Mouse (Mus musculus) forebrain, embryonic 16.5 days (tissue): ENCODE measurements around the gene Hnrnpll. TPM values are rescaled to one million over a fixed set of nuclear protein-coding genes. Genes with fewer than 3 reads are reported as not detected.

Source experiments
- ATAC-seq: fragments of 200-750 bp; cut with Nextera tagmentation; 2 replicates; pipeline ENCODE4 v1.8.0; 2017; ENCODE audit warnings: mild to moderate bottlenecking, moderate library complexity
- H3K27ac ChIP-seq: fragments of 300-500 bp; sonication (generic); 2 replicates; pipeline ENCODE4 v1.5.1; 2014; ENCODE audit warnings: low read length, control low read depth
- H3K27me3 ChIP-seq: fragments of 300-500 bp; sonication (generic); replicated peaks from 2 replicates; pipeline ENCODE4 v1.6.1; 2014; ENCODE audit warnings: low read length; ENCODE audit not compliant: control insufficient read depth, insufficient read depth
- H3K36me3 ChIP-seq: fragments of 300-500 bp; sonication (generic); 2 replicates; pipeline ENCODE4 v1.6.1; 2014; ENCODE audit not compliant: control insufficient read depth, insufficient read depth
- H3K4me1 ChIP-seq: fragments of 300-500 bp; sonication (generic); replicated peaks from 2 replicates; pipeline ENCODE4 v1.6.1; 2014; ENCODE audit warnings: low read length; ENCODE audit not compliant: control insufficient read depth, insufficient read depth
- H3K4me2 ChIP-seq: fragments of 300-500 bp; sonication (generic); 2 replicates; pipeline ENCODE4 v1.6.1; 2014; ENCODE audit warnings: mild to moderate bottlenecking, low read length, control low read depth
- H3K4me3 ChIP-seq: fragments of 300-500 bp; sonication (generic); replicated peaks from 2 replicates; pipeline ENCODE4 v1.5.1; 2014; ENCODE audit warnings: mild to moderate bottlenecking, low read length, control low read depth
- H3K9ac ChIP-seq: fragments of 300-500 bp; sonication (generic); replicated peaks from 2 replicates; pipeline ENCODE4 v1.6.1; 2014; ENCODE audit warnings: low read depth, low read length, control low read depth
- H3K9me3 ChIP-seq: fragments of 300-500 bp; sonication (generic); 2 replicates; pipeline ENCODE4 v1.6.1; 2016; ENCODE audit warnings: low read length; ENCODE audit not compliant: control insufficient read depth
- WGBS: fragments of 180-500 bp; shearing (Covaris S2); extraction: QIAGEN DNeasy Blood & Tissue Kit; methylation state at CpG from one replicate; pipeline ENCODE4 v1.1.7; 2014; 5-methylcytosine and 5-hydroxymethylcytosine counted together
- polyA plus RNA-seq: library from polyadenylated mRNA; unstranded; fragments of >200 nt; fragmentation: Nextera tagmentation; extraction: Ambion mirVana; gene quantifications from 2 replicates; pipeline ENCODE4 v1.2.1, GENCODE M21; 2015

Gene Hnrnpll
- polyA plus RNA-seq, 1 experiment from 2014 or later, result 66.6 TPM

DNA sequence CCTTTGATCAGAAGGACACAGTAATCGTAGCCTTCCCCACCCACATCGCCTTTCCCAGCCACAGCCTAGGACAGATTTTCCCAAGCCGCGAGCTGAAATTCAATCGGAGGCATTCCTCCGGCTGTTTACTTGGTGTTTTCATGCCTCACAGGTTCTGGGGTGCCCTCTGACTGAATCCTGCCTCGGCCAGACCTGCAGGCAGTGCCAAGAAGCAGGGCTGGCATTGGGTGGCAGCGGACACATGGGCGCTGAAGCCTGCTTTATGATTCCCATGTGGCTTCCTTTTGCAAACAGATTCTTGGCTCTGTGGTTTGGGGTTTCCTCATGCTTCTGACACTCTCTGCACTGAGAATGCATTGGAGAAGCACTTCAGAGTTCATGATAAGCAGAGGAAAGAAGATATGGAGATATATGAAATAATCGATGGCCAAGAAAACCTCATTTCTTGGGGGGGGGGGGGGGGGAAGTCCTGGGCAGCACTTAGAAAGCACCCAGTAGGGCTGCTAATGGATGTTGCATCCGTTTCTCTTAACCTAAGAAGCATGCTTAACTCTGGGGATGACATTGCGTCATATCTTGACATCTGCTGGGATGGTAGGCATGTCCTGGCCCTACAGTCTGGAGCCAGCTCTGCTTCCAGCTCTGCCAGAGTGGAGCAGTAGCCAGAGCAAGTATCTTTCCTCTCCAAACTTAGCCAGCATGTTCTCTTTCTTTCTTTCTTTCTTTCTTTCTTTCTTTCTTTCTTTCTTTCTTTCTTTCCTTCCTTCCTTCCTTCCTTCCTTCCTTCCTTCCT lies 70.8 kb downstream of the Hnrnpll start:
- H3K4me3 ChIP-seq, result no peak overlapping the region
- no peaks in the 10 kb centered on the region for H3K9me3 ChIP-seq
- WGBS, result 69% methylated on average over 12 of the region's 12 CpGs
- H3K27me3 ChIP-seq, result no peaks in the 10 kb centered on the region
- H3K9ac ChIP-seq, result no peak overlapping the region
- H3K36me3 ChIP-seq, result no peaks in the 10 kb centered on the region
- ATAC-seq, result no peak
- no peaks in the 10 kb centered on the region; the same call in 1 of the 2 replicates for H3K4me1 ChIP-seq
- H3K4me2 ChIP-seq, result no peak overlapping the region
- H3K27ac ChIP-seq, result no peak overlapping the region

DNA sequence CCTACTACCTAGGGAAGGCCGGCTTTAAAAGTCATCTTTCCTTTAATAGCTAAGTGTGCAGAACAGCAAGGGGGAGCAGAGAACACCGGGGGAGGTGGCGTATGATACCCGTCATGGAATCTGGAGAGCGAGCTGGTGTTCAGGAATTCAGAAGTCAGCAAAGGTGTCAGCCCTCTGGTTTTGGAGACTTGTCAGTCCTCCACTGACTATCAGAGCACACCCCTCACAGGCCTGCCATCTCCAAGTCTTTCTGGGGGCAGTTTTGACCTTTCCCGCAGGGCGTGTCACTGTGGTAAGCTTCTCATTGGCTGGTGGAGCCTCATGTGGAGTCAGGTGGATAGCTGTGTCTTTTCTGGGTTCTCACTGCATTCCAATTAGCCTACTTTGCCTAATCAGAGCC lies 72.0 kb downstream of the Hnrnpll start:
- Histone ChIP-seq H3K27ac (no peak overlapping the region), H3K4me2 (no peak overlapping the region), H3K4me3 (no peak overlapping the region), H3K4me1 (no peaks in the 10 kb centered on the region; the same call in 1 of the 2 replicates), H3K9me3 (no peaks in the 10 kb centered on the region), H3K36me3 (no peaks in the 10 kb centered on the region), H3K9ac (no peak overlapping the region), H3K27me3 (no peaks in the 10 kb centered on the region)
- 88% methylated on average over 7 of the region's 7 CpGs for WGBS
- no peak for ATAC-seq

DNA sequence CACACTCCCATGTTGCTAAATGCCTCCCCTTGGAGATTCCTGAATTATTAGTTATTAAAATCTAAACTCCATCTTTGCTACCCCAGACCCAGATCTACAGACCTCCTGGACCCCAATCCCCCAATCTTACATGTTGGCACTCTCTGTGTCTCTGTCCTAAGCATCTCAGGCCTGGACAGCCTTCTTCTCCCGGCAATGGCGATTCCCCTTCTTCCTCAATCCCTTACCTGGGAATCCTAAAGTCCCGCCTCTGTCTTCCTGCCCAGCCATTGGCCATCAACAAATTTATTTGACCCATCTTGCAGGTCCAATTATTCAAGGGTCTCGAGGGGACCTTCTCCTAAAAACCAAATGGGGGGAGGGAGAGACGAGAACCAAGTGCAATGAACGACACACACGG lies 77.7 kb downstream of the Hnrnpll start:
- Histone ChIP-seq H3K27ac (no peak overlapping the region), H3K36me3 (no peaks in the 10 kb centered on the region), H3K4me1 (no peaks in the 10 kb centered on the region), H3K4me3 (no peak overlapping the region), H3K9me3 (no peaks in the 10 kb centered on the region), H3K4me2 (no peak overlapping the region), H3K27me3 (no peaks in the 10 kb centered on the region), H3K9ac (no peak overlapping the region)
- 92% methylated on average over 7 of the region's 7 CpGs for WGBS
- ATAC-seq, result no peak

DNA sequence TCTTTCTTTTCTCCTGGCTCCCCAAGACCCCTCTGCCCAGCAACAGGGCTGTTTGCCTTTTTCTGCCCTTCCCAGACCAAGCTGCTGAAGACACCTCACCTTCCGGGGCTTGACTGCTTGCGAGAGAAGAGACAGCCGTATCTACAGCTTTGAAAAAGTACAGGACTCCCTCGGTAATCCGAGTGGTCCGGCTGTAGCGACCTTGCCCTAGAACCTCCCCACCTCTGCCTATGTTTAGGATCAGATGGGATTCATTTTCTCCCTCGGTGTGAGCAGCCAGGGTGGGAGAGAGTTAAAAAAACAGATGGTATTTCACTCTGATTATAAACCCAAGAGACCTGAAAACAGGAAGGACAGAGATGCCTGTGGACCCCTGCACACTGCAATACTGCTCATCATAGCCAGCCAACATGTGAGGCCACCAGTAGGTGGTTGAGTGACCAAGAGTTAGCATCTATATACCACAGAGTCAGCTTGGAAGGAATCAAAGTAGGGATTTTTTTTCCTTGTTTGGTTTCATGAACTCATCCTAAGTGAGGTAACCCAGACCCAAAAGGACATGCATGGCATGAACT lies 79.1 kb downstream of the Hnrnpll start:
- H3K9me3 ChIP-seq, result no peaks in the 10 kb centered on the region
- no peaks in the 10 kb centered on the region for H3K27me3 ChIP-seq
- H3K4me3 ChIP-seq, result no peak overlapping the region
- no peaks in the 10 kb centered on the region for H3K4me1 ChIP-seq
- H3K4me2 ChIP-seq, result no peak overlapping the region
- no peak overlapping the region for H3K9ac ChIP-seq
- no peak overlapping the region for H3K27ac ChIP-seq
- 84% methylated on average over 8 of the region's 8 CpGs for WGBS
- no peak for ATAC-seq
- H3K36me3 ChIP-seq, result no peaks in the 10 kb centered on the region

DNA sequence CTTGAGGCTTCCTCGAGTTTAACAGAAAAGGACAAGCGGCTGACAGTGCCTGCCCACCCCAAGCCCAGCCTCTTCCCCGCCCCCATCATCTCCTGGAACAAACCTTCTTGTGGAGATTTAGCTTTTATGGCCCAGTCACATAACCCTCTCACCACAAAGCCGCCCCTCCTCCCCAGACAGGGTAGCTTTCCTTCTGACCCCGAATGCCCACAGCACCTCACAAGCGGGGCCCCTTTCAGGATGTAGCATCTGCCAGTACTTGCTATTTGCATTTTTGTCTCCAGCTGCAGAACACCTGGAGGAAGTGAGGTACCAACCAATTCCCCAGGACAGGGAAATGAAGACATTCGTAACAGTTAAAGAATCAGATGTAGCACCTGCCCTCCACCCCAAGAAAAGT lies 79.6 kb downstream of the Hnrnpll start:
- no peaks in the 10 kb centered on the region for H3K27me3 ChIP-seq
- H3K36me3 ChIP-seq, result no peaks in the 10 kb centered on the region
- H3K27ac ChIP-seq, result no peak overlapping the region
- no peak overlapping the region for H3K4me2 ChIP-seq
- H3K9me3 ChIP-seq, result no peaks in the 10 kb centered on the region
- no peak for ATAC-seq
- H3K4me3 ChIP-seq, result no peak overlapping the region
- no peaks in the 10 kb centered on the region for H3K4me1 ChIP-seq
- 45% methylated on average over 7 of the region's 7 CpGs for WGBS
- H3K9ac ChIP-seq, result no peak overlapping the region

DNA sequence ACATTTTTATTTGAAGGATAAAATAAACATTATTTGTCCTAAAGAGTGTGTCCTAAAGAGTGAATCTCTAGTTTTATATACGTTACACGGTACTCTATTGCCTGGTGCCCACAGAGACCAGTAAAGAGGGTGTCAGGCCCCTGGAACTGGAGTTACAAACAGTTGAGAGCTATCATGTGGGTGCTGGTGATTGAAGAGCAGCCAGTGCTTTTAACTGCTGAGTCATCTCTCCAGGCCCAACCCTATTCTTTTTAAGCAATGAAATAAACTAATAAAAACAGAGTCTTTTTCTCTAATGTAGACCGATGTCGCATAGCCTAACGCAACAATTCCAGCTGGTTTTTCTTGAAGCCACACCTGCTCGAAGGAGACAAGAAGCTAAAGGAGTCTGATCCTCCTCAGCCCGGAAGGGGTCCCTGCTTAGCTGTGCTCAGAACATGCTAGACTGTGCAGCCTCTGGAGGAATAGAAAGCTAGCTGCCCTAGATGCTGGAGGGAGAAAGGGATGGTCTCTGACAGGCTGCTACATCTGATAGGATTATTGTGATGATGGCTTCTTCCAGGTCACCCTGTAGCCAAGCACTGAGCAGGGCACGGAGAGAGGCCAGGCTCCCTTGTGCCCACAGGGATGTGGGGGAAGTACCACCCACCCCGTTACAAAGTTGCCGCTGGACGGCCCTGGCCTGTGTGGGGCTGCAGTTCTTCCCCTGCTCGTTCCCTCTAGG lies 80.2 kb downstream of the Hnrnpll start:
- Histone ChIP-seq H3K27ac (no peak overlapping the region), H3K4me1 (no peaks in the 10 kb centered on the region), H3K4me2 (no peak overlapping the region), H3K4me3 (no peak overlapping the region), H3K9me3 (no peaks in the 10 kb centered on the region), H3K9ac (no peak overlapping the region), H3K36me3 (no peaks in the 10 kb centered on the region), H3K27me3 (no peaks in the 10 kb centered on the region)
- WGBS, result 64% methylated on average over 12 of the region's 12 CpGs
- ATAC-seq, result peak; percentile 15; the same call in 1 of the 2 replicates

DNA sequence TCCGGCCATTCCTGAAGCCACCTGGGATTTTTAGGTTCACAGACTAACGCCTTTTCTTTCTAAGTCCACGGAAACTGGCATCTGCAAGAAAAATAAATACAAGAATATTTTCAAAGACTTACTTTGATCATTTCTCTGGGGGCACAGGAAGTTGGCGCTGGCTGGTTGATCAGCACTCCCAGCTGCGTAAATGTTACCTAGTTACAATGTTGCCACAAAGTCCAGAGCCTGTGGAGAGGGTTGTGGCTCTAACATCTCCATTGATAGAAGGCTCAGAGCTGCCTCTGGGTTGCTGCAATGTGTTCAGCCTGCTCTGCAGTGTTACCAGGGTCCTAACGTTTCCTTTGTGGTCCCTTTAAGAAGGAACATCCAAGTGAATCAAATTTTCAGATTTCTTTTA lies 80.8 kb downstream of the Hnrnpll start:
- H3K9ac ChIP-seq, result no peak overlapping the region
- 80% methylated on average over 6 of the region's 6 CpGs for WGBS

DNA sequence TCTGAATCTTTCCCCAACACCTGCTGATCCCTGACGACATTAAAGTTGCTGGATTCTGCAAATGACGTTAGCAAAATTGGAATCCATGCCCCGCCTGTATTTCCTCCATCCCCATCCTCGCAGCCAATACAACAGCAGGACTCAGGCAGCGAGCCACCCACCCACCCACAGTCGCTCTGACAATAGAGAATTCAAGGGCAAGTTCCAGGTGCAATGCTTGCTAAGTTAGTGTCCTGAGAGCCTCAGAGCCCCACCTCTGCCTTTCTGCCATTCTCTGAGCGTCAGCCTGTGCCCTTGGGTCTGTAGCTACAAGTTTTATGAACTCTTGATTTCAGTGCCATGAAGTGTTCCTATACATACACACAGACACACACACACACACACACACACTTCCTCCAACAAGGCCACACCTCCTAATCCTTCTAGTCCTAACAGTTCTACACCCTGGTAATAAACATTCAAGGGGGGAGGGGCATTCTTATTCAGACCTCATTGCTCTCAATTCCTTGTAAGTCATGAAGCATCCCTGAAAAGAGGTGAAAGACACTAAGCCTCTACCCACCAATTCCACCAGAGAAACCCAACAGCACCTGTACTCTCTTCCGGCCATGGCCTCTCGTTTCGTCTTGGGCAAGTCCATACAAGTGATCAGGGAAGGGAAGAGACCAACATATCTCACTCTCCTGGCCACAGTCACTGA lies 81.6 kb downstream of the Hnrnpll start:
- ATAC-seq, result no peak
- Histone ChIP-seq H3K4me3 (no peak overlapping the region), H3K4me1 (peaks cover 5% of the 10 kb centered on the region; the same call in 1 of the 2 replicates), H3K27ac (no peak overlapping the region), H3K9ac (no peak overlapping the region), H3K27me3 (no peaks in the 10 kb centered on the region), H3K36me3 (no peaks in the 10 kb centered on the region), H3K9me3 (no peaks in the 10 kb centered on the region), H3K4me2 (no peak overlapping the region)
- WGBS, result 74% methylated on average over 10 of the region's 10 CpGs

More for the DNA sequence above, 80.8 kb downstream of the Hnrnpll start:
- Histone ChIP-seq H3K4me2 (no peak overlapping the region), H3K27me3 (no peaks in the 10 kb centered on the region), H3K4me3 (no peak overlapping the region), H3K36me3 (no peaks in the 10 kb centered on the region), H3K9me3 (no peaks in the 10 kb centered on the region), H3K27ac (no peak overlapping the region), H3K4me1 (no peaks in the 10 kb centered on the region)
- no peak for ATAC-seq
